Mouse (Mus musculus) intestine, postnatal 0 days (tissue): ENCODE measurements at regions not wholly inside any gene's neighbourhood (a gene's known extent, or its start where the extent isn't known, plus 50 kb on each side); places are given as distances from the start of the nearest gene placed in this dataset.
"Not testable (repeated sequence)": the region's sequence is repeated elsewhere in the genome, so short reads cannot be mapped to it uniquely, and the experiment has no call there.

Experiments used
- ATAC-seq: fragments of 200-750 bp; cut with Nextera tagmentation; 2 replicates; pipeline ENCODE4 v1.8.0; 2017; ENCODE audit warnings: mild to moderate bottlenecking, moderate TSS enrichment, moderate library complexity
- H3K27ac ChIP-seq: fragments of 300-500 bp; sonication (generic); 2 replicates; pipeline ENCODE4 v1.5.1; 2014; ENCODE audit warnings: mild to moderate bottlenecking, low read depth, low read length, moderate library complexity
- H3K27me3 ChIP-seq: fragments of 300-500 bp; sonication (generic); replicated peaks from 2 replicates; pipeline ENCODE4 v1.6.1; 2014; ENCODE audit warnings: low read length, mixed read lengths; ENCODE audit not compliant: control insufficient read depth, insufficient read depth
- H3K36me3 ChIP-seq: fragments of 300-500 bp; sonication (generic); 2 replicates; pipeline ENCODE4 v1.6.1; 2014; ENCODE audit warnings: mild to moderate bottlenecking, moderate library complexity; ENCODE audit not compliant: control insufficient read depth, insufficient read depth
- H3K4me1 ChIP-seq: fragments of 300-500 bp; sonication (generic); replicated peaks from 2 replicates; pipeline ENCODE4 v1.6.1; 2014; ENCODE audit warnings: antibody characterized with exemption, low read length, mixed read lengths; ENCODE audit not compliant: control insufficient read depth, insufficient read depth
- H3K4me2 ChIP-seq: fragments of 300-500 bp; sonication (generic); replicated peaks from 2 replicates; pipeline ENCODE4 v1.6.1; 2014; ENCODE audit warnings: low read depth, mild to moderate bottlenecking, moderate library complexity
- H3K4me3 ChIP-seq: fragments of 300-500 bp; sonication (generic); 2 replicates; pipeline ENCODE4 v1.5.1; 2014; ENCODE audit warnings: low read depth, low read length
- H3K9ac ChIP-seq: fragments of 300-500 bp; sonication (generic); 2 replicates; pipeline ENCODE4 v1.6.1; 2014; ENCODE audit warnings: mild to moderate bottlenecking, low read depth, low read length
- H3K9me3 ChIP-seq: fragments of 300-500 bp; sonication (generic); 2 replicates; pipeline ENCODE4 v1.6.1; 2016; ENCODE audit warnings: mixed run types; ENCODE audit not compliant: control insufficient read depth
- CTCF ChIP-seq: sonication (generic); IDR thresholded peaks from 2 replicates; pipeline ENCODE4 v1.5.1; 2016; ENCODE audit warnings: low read depth, mild to moderate bottlenecking, control low read depth, antibody characterized with exemption, moderate library complexity
- WGBS: fragments of 180-500 bp; shearing (Covaris S2); extraction: QIAGEN DNeasy Blood & Tissue Kit; methylation state at CpG from one replicate; pipeline ENCODE4 v1.1.7; 2014; 5-methylcytosine and 5-hydroxymethylcytosine counted together

DNA sequence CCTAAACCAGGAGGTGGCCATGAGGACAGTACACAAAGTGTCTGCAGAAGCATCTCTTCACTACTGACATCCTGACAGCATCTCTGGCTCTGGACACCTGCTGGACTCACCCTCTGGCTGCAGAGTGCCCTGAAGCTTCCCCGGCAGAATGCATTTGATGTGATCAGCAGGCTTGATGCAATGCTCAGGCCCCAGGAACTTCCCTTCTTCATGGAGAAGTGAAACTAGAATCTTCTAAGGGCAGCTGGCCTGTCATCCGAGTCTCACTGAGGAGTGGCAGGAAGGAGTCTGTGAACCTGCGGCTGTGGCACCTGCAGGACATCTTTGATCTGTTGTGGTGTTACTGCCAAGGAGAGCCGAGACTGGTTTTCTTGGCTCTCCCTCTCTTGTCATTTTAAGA is 116.2 kb downstream of the Nucb2 start:
- Histone ChIP-seq H3K27me3 (no peaks in the 10 kb centered on the region), H3K4me2 (no peak overlapping the region), H3K9ac (no peak overlapping the region), H3K27ac (no peak overlapping the region), H3K9me3 (no peaks in the 10 kb centered on the region), H3K4me3 (no peak overlapping the region), H3K4me1 (no peaks in the 10 kb centered on the region), H3K36me3 (no peaks in the 10 kb centered on the region)
- WGBS: 73% methylated on average over 4 of the region's 4 CpGs
- ATAC-seq: no peak
- TF ChIP-seq CTCF: no peak

DNA sequence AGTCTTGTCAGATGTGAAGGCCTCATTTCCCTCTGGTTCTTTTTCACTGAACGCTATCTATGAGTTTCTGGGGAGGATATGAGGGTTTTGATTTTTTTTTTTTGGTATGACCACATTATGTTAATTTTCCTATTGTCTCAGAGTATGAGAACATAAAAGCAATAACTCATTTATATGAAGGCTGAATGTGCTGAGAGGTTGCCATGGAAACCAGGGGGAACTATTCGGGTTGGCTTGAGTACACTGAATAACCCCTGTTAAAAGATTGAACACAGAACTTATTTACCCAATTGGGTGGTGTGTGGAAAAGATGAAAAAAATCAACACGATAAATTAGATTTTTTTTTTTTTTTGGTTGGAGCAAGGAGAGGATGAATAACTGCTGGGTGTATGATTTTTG is 129.0 kb downstream of the Nucb2 start:
- H3K4me2 ChIP-seq: no peak overlapping the region
- ATAC-seq: no peak
- no peak overlapping the region for H3K9ac ChIP-seq
- H3K9me3 ChIP-seq: no peaks in the 10 kb centered on the region
- H3K4me3 ChIP-seq: no peak overlapping the region
- H3K27ac ChIP-seq: no peak overlapping the region
- no peaks in the 10 kb centered on the region for H3K36me3 ChIP-seq
- TF ChIP-seq CTCF: no peak
- no peaks in the 10 kb centered on the region for H3K27me3 ChIP-seq
- 58% methylated on average over 3 of the region's 3 CpGs for WGBS
- H3K4me1 ChIP-seq: no peaks in the 10 kb centered on the region

DNA sequence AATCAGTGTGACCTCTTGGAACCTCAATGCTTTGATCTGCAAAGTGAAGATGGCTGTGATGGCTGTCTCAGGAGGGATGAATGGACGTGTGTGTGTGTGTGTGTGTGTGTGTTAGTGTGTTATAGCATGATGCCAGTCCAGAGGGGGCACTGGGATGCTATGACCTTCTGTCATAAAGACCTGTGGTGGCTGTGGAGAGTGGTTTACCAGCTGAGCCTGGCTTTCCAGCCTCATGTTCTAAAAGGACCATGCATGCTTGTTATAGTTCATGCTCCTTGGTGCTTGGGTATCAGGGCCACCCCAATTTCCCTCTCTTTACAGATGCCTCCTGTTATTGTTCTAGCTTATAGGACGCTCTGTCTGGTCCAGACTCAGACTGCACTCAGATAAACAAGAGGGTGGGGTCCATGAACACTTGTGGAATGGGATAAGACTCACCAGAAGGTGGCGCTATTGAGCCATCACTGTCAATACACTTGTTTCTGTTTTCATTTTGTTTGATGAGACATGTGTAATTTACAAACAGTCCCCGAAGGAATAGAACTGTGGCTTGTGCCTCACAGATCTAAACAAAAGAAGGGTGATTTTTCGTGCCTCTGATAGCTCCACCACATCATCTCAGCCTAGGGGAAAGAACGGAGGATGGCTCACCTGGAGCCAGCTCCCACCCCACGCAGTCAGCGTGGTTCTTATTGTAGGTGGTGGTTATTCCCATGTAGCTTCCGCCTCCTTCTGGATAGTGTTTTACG is 140.9 kb downstream of the Nucb2 start:
- no peak overlapping the region for H3K4me2 ChIP-seq
- H3K4me3 ChIP-seq: no peak overlapping the region
- H3K36me3 ChIP-seq: no peaks in the 10 kb centered on the region
- H3K27ac ChIP-seq: no peak overlapping the region
- no peak for ATAC-seq
- peak; percentile 88 for TF ChIP-seq CTCF
- no peaks in the 10 kb centered on the region for H3K27me3 ChIP-seq
- H3K4me1 ChIP-seq: no peaks in the 10 kb centered on the region
- no peak overlapping the region for H3K9ac ChIP-seq
- no peaks in the 10 kb centered on the region for H3K9me3 ChIP-seq
- 53% methylated on average over 10 of the region's 10 CpGs for WGBS

DNA sequence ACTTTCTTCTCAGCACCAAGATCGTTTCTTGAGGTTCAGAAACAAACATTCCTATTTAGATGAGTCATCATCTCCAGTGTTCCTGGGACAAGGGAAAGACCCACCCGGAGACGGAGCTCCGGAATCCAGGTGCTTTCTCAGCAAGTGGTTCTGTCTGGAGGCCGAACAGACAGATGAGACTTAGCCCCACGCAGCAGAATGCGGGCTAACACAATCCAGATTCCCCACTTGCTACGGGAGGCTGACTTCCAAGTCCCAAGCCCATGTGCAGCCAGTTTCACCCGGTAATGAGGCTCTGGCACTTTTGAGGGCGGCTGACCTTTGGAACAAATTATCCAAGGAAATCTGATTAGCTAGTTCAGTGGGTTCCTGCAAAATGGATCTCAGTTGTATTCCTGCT is 150.3 kb downstream of the Nucb2 start:
- Histone ChIP-seq H3K27ac (no peak overlapping the region), H3K36me3 (no peaks in the 10 kb centered on the region), H3K4me3 (no peak overlapping the region), H3K9ac (no peak overlapping the region), H3K4me1 (no peaks in the 10 kb centered on the region), H3K27me3 (no peaks in the 10 kb centered on the region), H3K4me2 (no peak overlapping the region), H3K9me3 (no peaks in the 10 kb centered on the region)
- WGBS: 39% methylated on average over 10 of the region's 10 CpGs
- no peak for ATAC-seq
- no peak for TF ChIP-seq CTCF

DNA sequence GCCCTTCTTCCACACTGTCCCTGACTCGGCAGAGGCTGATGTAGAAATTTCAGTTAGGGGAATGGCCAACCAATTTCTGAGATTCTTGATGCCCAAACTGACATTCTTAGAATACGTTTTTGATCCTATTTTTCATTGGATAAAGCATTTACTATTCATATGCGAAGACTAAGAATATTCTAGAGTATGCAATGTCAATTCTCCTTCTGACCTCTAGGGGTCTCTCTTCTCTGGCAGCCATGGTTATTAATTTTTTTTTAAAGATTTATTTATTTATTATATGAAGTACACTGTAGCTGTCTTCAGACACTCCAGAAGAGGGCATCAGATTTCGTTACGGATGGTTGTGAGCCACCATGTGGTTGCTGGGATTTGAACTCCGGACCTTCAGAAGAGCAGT is 152.9 kb downstream of the Nucb2 start:
- H3K27me3 ChIP-seq: not testable (repeated sequence)
- WGBS: 81% methylated on average over 6 of the region's 6 CpGs

DNA sequence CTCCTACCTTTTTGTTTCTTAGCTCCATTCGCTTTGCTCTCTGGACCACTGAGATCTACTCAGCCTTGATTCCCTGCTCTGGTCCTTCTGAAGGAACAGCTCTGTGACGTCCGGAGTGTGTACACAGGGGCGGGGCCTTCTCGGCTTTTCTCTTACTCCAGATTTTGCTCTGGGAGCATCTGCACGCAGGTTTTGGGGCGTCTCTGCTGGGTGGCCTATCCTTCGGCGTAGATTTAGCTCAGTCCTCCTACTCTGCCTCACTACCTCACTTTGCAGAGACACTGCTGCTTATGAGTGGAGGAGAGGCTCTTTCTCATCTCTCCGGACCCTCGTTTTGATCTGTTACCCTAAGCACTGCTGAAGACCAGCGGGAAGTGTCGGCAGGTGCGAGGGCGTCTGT is 161.4 kb downstream of the Nucb2 start:
- 88% methylated on average over 15 of the region's 15 CpGs for WGBS
- no peak overlapping the region for H3K9ac ChIP-seq
- H3K36me3 ChIP-seq: no peaks in the 10 kb centered on the region
- no peaks in the 10 kb centered on the region for H3K27me3 ChIP-seq
- TF ChIP-seq CTCF: no peak
- no peaks in the 10 kb centered on the region for H3K9me3 ChIP-seq
- H3K27ac ChIP-seq: no peak overlapping the region
- no peak for ATAC-seq
- H3K4me2 ChIP-seq: no peak overlapping the region
- no peak overlapping the region for H3K4me3 ChIP-seq
- no peaks in the 10 kb centered on the region for H3K4me1 ChIP-seq

More for the DNA sequence above, 152.9 kb downstream of the Nucb2 start:
- not testable (repeated sequence) for H3K4me3 ChIP-seq, H3K27ac ChIP-seq, ATAC-seq, H3K4me2 ChIP-seq, H3K36me3 ChIP-seq, H3K4me1 ChIP-seq, H3K9ac ChIP-seq, H3K9me3 ChIP-seq
